Mouse (Mus musculus) MEL (cell line): ENCODE data around the gene Tmem198.

Experiments
- ETS1 ChIP-seq: IDR thresholded peaks from 2 replicates; pipeline ENCODE4 v1.6.1; 2012; ENCODE audit warnings: low read depth, mild to moderate bottlenecking, inconsistent platforms, low read length, improper control_type of control experiment, moderate library complexity
- POLR2A ChIP-seq, 2 experiments: IDR thresholded peaks; 2 replicates each; pipeline ENCODE4 v1.6.1; 2011 to 2012; ENCODE audit warnings: low read length in 2 of 2, mild to moderate bottlenecking in 2 of 2, control low read depth in 1 of 2, improper control_type of control experiment in 1 of 2, low read depth in 1 of 2, moderate library complexity in 1 of 2; ENCODE audit not compliant: control insufficient read depth in 1 of 2, insufficient read depth in 1 of 2, poor library complexity in 1 of 2
- ZNF384 ChIP-seq: IDR thresholded peaks from 2 replicates; pipeline ENCODE4 v1.6.1; 2012; ENCODE audit warnings: low read depth, mild to moderate bottlenecking, inconsistent platforms, low read length, improper control_type of control experiment

GRCm38 (mm10) chr1:75469287-75469825 lies 10.0 kb upstream of the Tmem198 start:
- TF ChIP-seq ETS1 (no peak), POLR2A (IDR thresholded peaks at IDR 0.05; ENCODE audit: control insufficient read depth in 1 of 2, insufficient read depth in 1 of 2, low read depth in 1 of 2, low read length in 2 of 2, poor library complexity in 1 of 2) (no peak), ZNF384 (no peak)
